Mouse (Mus musculus): ENCODE results near the gene Kif18b.

- no peak for TF ChIP-seq CTCF (IDR thresholded peaks at IDR 0.05; ENCODE audit: extremely low read depth, insufficient read depth, low read length)
- TF ChIP-seq POLR2A (IDR thresholded peaks at IDR 0.05; ENCODE audit: extremely low read depth, insufficient read depth, low read length), result no peak
Observed at GRCm38 (mm10) chr11:102958431-102958830, 33.5 kb upstream of the Kif18b start.

Data from cortical plate, adult 2 months (tissue).